Mouse (Mus musculus): Measurements from ENCODE around the gene Hepacam2. TPM values are rescaled to one million over a fixed set of nuclear protein-coding genes. Genes with fewer than 3 reads are reported as not detected.
A peak's percentile ranks its signal among the peaks of the same experiment; 100 is the strongest.
"Not testable (repeated sequence)": the region's sequence is repeated elsewhere in the genome, so short reads cannot be mapped to it uniquely, and the experiment has no call there.

Hepacam2 gene
- total RNA-seq, 2 experiments from 2014 or later = 0.32 to 0.63 TPM

DNA sequence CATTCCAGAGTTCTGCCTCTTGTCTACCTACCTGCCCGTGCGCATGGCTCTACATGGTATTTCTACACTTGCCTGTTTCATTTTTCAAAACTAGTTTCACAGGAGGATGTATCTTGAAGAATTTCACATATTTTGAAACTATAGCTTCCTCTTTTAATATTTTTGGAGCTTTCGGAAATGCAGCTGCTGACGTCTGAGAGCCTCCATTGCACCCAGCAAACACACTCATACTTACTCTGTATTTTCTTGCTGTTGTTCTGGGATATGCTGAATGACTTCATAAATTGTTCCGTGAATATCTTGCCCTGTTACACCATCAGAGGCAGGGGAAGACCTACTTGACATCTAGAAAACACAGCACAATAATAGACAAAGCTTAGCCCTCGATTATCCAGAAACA, 35.1 kb downstream of the Hepacam2 start:
- no peak for DNase-seq

DNA sequence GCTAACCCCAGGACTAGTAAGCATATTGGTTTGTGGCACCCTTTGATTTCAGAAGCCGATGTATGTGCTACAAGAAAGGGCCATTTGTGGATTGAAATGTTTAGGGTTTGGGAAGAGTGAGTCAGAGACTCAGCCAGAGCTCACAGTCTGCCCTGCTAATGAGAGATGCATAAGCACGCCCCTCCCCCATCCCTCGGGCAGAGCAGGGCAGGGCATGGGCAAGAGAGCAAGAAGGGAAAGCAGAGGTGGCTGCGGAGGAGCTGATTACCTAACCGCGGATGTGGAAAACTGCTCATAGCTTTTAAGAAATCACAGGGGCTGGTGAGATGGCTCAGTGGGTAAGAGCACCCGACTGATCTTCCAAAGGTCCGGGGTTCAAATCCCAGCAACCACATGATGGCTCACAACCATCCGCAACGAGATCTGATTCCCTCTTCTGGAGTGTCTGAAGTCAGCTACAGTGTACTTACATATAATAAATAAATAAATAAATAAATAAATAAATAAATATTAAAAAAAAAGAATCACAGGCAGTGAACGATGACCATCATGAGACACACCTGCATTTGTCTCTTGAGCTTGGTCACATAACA, 42.1 kb downstream of the Hepacam2 start:
- no peak for DNase-seq

DNA sequence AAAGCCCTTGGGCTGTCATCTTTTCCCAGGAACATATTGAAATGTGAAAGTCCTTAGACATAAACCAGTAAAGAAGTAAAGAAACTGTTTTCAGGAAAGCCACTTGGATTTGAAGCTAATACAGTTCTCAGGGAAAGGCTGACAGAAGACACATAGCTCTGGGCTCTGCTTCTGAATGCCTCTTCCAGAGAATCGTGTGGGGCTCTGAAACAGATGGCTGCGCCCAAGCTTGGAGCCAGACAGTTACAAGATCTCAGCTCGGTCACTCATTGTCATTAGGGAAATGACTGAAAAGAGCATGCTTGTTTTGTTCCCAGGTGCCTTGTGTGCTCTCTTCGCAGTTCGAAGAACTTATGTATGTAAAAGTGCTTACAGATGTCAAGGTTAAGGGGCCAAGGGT, 43.7 kb downstream of the Hepacam2 start:
- peak in 1 of 2 experiments; percentile 2 for DNase-seq

DNA sequence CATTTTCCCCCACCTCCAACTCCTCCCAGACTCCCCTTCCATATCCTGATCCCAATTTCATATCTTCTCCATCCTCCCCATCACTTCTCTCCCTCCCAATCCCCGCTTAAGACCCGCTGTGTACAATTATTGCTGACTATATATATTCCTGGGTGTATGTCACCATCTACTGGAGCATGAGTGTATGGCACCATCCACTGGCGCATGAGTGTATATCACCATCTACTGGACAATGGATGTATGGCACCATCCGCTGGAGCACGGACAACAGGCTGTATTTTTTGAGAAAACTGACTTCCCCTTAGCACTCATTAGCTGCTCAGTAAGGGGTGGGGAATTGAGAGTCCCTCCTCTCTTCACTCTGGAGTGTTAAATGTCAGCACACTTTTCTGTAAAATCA, 50.7 kb downstream of the Hepacam2 start:
- peak; percentile 16 to 30 for DNase-seq

DNA sequence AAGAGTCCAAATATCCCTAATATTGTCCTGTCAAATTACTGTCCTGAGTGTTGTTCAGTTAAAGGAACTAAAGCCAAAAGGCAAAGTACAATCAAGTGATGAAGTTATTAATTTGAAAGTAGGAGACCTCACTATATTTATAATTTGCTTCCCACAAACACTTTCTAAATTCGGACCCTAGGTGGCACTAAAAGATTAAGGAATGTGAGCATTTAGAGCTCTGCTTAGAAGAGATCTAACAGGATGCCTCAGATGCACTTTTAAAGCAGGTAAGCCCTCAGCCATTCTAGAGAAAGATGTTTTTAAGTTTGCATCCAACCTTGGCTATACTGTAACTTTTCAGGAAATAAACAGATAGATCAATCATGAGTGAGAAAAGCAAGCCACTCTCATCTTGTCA, 54.2 kb downstream of the Hepacam2 start:
- DNase-seq = no peak

DNA sequence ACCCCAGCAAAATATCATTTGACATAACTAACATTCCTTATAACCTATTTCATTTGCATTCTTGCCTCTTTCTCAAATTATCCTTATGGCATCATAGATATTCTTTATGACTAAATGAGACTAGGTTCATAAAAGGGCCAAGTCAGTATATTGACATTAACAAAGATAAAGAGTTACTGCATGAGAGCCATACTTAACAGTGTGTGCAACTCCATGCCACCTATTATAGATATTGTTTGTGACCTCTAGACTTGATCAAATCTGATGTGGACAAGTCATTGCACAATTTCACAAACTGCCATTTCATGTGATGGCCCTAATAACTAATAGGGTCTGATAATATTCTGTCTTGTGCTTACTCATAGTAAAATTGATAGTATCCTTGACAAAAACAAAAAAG, 62.0 kb downstream of the Hepacam2 start:
- DNase-seq = no peak

DNA sequence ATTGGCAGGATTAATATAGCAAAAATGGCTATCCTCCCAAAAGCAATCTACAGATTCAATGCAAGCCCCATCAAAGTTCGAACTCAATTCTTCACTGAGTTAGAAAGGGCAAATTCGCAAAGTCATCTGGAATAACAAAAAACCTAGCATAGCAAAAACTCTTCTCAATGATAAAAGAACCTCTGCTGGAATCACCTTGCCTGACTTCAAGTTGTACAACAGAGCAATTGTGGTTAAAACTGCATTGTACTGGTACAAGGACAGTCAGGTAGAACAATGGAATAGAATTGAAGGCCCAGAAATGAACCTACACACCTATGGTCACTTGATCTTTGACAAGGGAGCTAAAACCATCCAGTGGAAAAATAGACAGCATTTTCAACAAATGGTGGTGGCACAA, 67.1 kb downstream of the Hepacam2 start:
- not testable (repeated sequence) for DNase-seq

DNA sequence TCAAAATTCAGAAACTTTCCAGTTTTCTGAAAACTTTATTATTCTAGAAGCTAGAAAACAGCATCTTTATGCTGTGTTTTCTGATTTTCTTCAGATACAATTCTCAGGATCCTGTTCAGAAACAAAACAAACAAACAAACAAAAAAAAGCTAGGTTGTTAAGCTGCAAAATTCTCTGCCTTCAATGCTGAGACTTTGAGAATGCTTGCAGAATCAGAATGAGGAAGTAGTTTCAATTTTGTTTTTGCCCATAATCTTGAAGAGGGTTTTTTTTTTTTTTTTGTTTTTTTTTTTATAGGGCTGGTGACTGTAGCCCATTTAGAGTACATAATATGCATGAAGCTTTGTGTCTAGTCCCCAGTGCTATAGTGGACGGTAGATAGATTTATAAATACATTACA, 71.1 kb downstream of the Hepacam2 start:
- DNase-seq = no peak

DNA sequence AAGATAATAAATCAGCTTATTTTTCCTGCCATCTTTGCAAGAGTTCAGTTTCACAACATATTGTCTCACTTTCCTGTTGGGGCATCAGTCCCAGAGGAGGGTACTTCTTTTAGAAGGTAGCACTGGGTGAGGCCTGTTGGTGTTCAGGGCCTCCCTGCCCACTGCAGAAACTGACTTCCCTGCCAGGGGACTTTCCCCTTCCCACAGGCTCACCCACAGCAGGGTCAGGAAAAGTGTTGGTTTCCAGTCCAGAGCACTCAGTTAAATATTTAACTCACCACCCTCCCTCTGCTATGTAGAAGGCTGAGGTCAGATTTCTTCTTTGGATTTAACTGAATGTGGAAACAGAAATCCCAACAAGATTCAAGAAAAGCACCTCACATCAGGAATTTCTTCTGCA, 72.8 kb downstream of the Hepacam2 start:
- not testable (repeated sequence) for DNase-seq

DNA sequence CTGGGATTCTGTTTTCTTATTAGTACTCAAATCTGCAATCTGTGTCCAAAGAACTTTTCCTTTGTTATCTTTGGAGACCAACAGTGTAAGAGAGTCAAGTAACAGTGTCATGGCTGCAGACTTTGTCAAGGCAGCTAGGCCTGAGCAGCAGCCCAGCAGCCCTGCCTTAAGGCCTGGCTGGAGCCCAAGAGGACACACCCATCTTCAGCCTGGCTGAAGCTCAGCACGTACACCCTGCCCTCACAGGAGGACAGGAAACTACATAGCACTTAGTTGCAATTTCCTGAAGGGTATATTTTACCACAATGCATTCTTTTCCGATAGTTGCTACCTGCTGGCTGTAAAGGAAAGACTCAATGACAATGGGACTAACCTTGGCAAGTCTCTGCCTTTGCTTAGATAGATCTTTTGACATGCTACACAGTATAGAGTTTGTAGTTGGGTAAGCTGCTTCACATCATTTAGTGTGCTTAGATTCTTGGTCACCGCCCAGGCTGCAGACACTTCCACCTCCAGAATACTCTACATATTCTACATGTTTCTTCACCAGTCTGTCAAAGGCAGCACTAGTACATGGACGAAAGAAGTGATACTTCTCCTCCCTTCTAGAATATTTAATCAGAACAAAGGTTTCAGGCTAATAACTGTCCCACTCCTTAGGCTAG, 73.4 kb downstream of the Hepacam2 start:
- not testable (repeated sequence) for DNase-seq

Other genes starting within 250 kb of the Hepacam2 start
- 1 to 10 TPM; 1.9 to 2.0 TPM for gene Samd9l, start 98.7 kb downstream of the Hepacam2 start, total RNA-seq (2021)
- gene Vps50, start 84 bp upstream of the Hepacam2 start, total RNA-seq (2021) = 10 to 100 TPM; 51.9 to 53.0 TPM